25 mouse cellular contexts compared by ENCODE assay signal in genomic region chr4:87471385-87471784, GRCm38 (mm10).
DNase-seq lines count a peak whose midpoint lies in the region; ATAC-seq and TF ChIP-seq lines count a peak whose summit lies in the region.
"Had no signal": no experiment of that assay in that cellular context is flagged by ENCODE, and none has a peak within 500 bp of the region (broad histone marks: within the 10 kb centered on the region; RNA-seq: fewer than 3 reads in every experiment).

No protein-coding gene starts in this region.

- DNase-seq in lung, postnatal 14 days: no peak
- DNase-seq in brain, adult 2 months (ENCODE audit: low read depth, low spot score): peak; percentile 45
- peak; percentile 50 for DNase-seq in brain, embryonic 14.5 days (ENCODE audit: low read depth)
- DNase-seq in layer of hippocampus, adult 18-20 months (ENCODE audit: low spot score in 2 of 2): no peak
- no peak for DNase-seq in embryo, embryonic 9.5 days (ENCODE audit: extremely low spot score)
- DNase-seq: adrenal gland, adult 8-10 months; cerebellum, adult 8-10 months; gastrocnemius, postnatal 10 days; heart, postnatal 10 days; kidney, postnatal 25 days; liver, postnatal 0 days; retina, postnatal 1 day; right cerebral cortex, postnatal 4 days; thymus, adult 18-20 months; thymus, postnatal 4 days had no signal

- peaks cover 9% of the 10 kb centered on the region; the same call in 1 of the 2 replicates for H3K4me1 ChIP-seq in lung, embryonic 16.5 days (replicated peaks; ENCODE audit: control insufficient read depth, insufficient read depth, low read length)
- peaks cover 18% of the 10 kb centered on the region for H3K4me1 ChIP-seq in embryonic facial prominence, embryonic 15.5 days
- H3K4me1 ChIP-seq: limb, embryonic 12.5 days had no signal

- no peaks in the 10 kb centered on the region for H3K27me3 ChIP-seq in lung, embryonic 16.5 days (ENCODE audit: control insufficient read depth, insufficient read depth, low read depth, low read length)
- no peaks in the 10 kb centered on the region for H3K27me3 ChIP-seq in embryonic facial prominence, embryonic 15.5 days
- H3K27me3 ChIP-seq: heart, embryonic 12.5 days; limb, embryonic 12.5 days; neural tube, embryonic 13.5 days had no signal

- no peak for TF ChIP-seq POLR2A in brain, embryonic 14.5 days (IDR thresholded peaks at IDR 0.05; ENCODE audit: borderline replicate concordance, extremely low read depth, insufficient read depth, insufficient read length, poor library complexity, severe bottlenecking)

- H3K4me3 ChIP-seq in lung, embryonic 16.5 days (ENCODE audit: low read length): no peak overlapping the region
- no peak overlapping the region for H3K4me3 ChIP-seq in embryonic facial prominence, embryonic 15.5 days (replicated peaks)
- H3K4me3 ChIP-seq: heart, embryonic 12.5 days; limb, embryonic 12.5 days; myocyte; neural tube, embryonic 13.5 days had no signal

- 27% methylated on average over 5 of the region's 5 CpGs for WGBS in lung, embryonic 16.5 days
- WGBS in embryonic facial prominence, embryonic 15.5 days: 19% methylated on average over 5 of the region's 5 CpGs

- H3K9me3 ChIP-seq in lung, embryonic 16.5 days (ENCODE audit: control insufficient read depth, low read length): no peaks in the 10 kb centered on the region
- H3K9me3 ChIP-seq in embryonic facial prominence, embryonic 15.5 days (replicated peaks): no peaks in the 10 kb centered on the region
- H3K9me3 ChIP-seq: heart, embryonic 12.5 days; neural tube, embryonic 13.5 days had no signal

- H3K36me3 ChIP-seq in lung, embryonic 16.5 days (ENCODE audit: control insufficient read depth, insufficient read depth, low read length): no peaks in the 10 kb centered on the region
- no peaks in the 10 kb centered on the region for H3K36me3 ChIP-seq in embryonic facial prominence, embryonic 15.5 days
- H3K36me3 ChIP-seq: heart, embryonic 12.5 days; limb, embryonic 12.5 days; neural tube, embryonic 13.5 days had no signal

- H3K27ac ChIP-seq in lung, embryonic 16.5 days (ENCODE audit: low read length): peak overlapping the region; percentile 38; the same call in 1 of the 2 replicates
- 0 out of 2 replicates have a peak overlapping the region, but pooled peaks have one; percentile 34 for H3K27ac ChIP-seq in embryonic facial prominence, embryonic 15.5 days (replicated peaks)
- H3K27ac ChIP-seq: limb, embryonic 12.5 days; macrophage; neural tube, embryonic 13.5 days had no signal

- H3K9ac ChIP-seq in lung, embryonic 16.5 days (ENCODE audit: low read length): no peak overlapping the region
- H3K9ac ChIP-seq in embryonic facial prominence, embryonic 15.5 days: no peak overlapping the region
- H3K9ac ChIP-seq: heart, embryonic 12.5 days; limb, embryonic 12.5 days; liver, postnatal 0 days; neural tube, embryonic 13.5 days had no signal

- no peak for TF ChIP-seq CTCF in brain, embryonic 14.5 days (IDR thresholded peaks at IDR 0.05; ENCODE audit: borderline replicate concordance, extremely low read depth, insufficient read depth, insufficient read length)

- no peak overlapping the region for H3K4me2 ChIP-seq in lung, embryonic 16.5 days (ENCODE audit: low read depth, low read length)
- no peak overlapping the region for H3K4me2 ChIP-seq in embryonic facial prominence, embryonic 15.5 days (replicated peaks)
- H3K4me2 ChIP-seq: heart, embryonic 12.5 days; limb, embryonic 12.5 days; liver, embryonic 11.5 days; neural tube, embryonic 13.5 days had no signal

- no peak for ATAC-seq in lung, embryonic 16.5 days (ENCODE audit: low read depth)
- ATAC-seq in embryonic facial prominence, embryonic 15.5 days (ENCODE audit: insufficient number of reproducible peaks, low FRiP score, low TSS enrichment, low read depth): peak; percentile 57; the same call in 1 of the 2 replicates
- ATAC-seq: forebrain, embryonic 14.5 days; intestine, postnatal 0 days; liver, postnatal 0 days had no signal

Comparison
In these comparisons a context has a peak if more than half of its experiments do, and no peak if none do; other contexts are left out.
1. DNase-seq: peak in brain, adult 2 months (single experiment) and brain, embryonic 14.5 days (single experiment); none in lung, postnatal 14 days (single experiment), layer of hippocampus, adult 18-20 months (0 of 2) and embryo, embryonic 9.5 days (single experiment).